Mouse (Mus musculus) neural tube, embryonic 15.5 days (tissue): Measurements from ENCODE around the gene Cdc16. TPM values are rescaled to one million over a fixed set of nuclear protein-coding genes. Genes with fewer than 3 reads are reported as not detected.
A peak's percentile ranks its signal among the peaks of the same experiment; 100 is the strongest.

Experiments used
- ATAC-seq: fragments of 200-750 bp; cut with Nextera tagmentation; 2 replicates; pipeline ENCODE4 v1.8.0; 2017; ENCODE audit warnings: mild to moderate bottlenecking, moderate TSS enrichment, moderate library complexity; ENCODE audit not compliant: low FRiP score
- H3K27ac ChIP-seq: fragments of 300-500 bp; sonication (generic); replicated peaks from 2 replicates; pipeline ENCODE4 v1.5.1; 2015; ENCODE audit warnings: mild to moderate bottlenecking, inconsistent platforms
- H3K27me3 ChIP-seq: fragments of 300-500 bp; sonication (generic); replicated peaks from 2 replicates; pipeline ENCODE4 v1.6.1; 2015; ENCODE audit warnings: inconsistent platforms
- H3K36me3 ChIP-seq: fragments of 300-500 bp; sonication (generic); 2 replicates; pipeline ENCODE4 v1.6.1; 2015; ENCODE audit warnings: inconsistent platforms
- H3K4me1 ChIP-seq: fragments of 300-500 bp; sonication (generic); 2 replicates; pipeline ENCODE4 v1.6.1; 2015; ENCODE audit warnings: inconsistent platforms
- H3K4me2 ChIP-seq: fragments of 300-500 bp; sonication (generic); 2 replicates; pipeline ENCODE4 v1.6.1; 2015; ENCODE audit warnings: inconsistent platforms, mild to moderate bottlenecking, moderate library complexity
- H3K4me3 ChIP-seq: fragments of 300-500 bp; sonication (generic); replicated peaks from 2 replicates; pipeline ENCODE4 v1.5.1; 2015; ENCODE audit warnings: mild to moderate bottlenecking, inconsistent platforms
- H3K9ac ChIP-seq: fragments of 300-500 bp; sonication (generic); replicated peaks from 2 replicates; pipeline ENCODE4 v1.6.1; 2015; ENCODE audit warnings: mild to moderate bottlenecking, inconsistent platforms
- H3K9me3 ChIP-seq: fragments of 300-500 bp; sonication (generic); replicated peaks from 2 replicates; pipeline ENCODE4 v1.6.1; 2016; ENCODE audit warnings: inconsistent platforms
- WGBS: fragments of 180-500 bp; shearing (Covaris S2); methylation state at CpG from one replicate; pipeline ENCODE4 v1.1.7; 2015; ENCODE audit warnings: mixed read lengths; 5-methylcytosine and 5-hydroxymethylcytosine counted together
- polyA plus RNA-seq: library from polyadenylated mRNA; unstranded; fragments of >200 nt; fragmentation: Nextera tagmentation; extraction: Ambion mirVana; gene quantifications from 2 replicates; pipeline ENCODE4 v1.2.1, GENCODE M21; 2015

Gene Cdc16
- polyA plus RNA-seq, 1 experiment from 2014 or later, result 138 TPM

GRCm38 (mm10) chr8:13757805-13758727, 590 bp downstream of the Cdc16 start:
- H3K9me3 ChIP-seq, result no peaks in the 10 kb centered on the region
- WGBS, result under 1% methylated on average over 36 of the region's 38 CpGs
- no peaks in the 10 kb centered on the region for H3K27me3 ChIP-seq
- peaks cover 33% of the 10 kb centered on the region for H3K4me1 ChIP-seq
- H3K4me2 ChIP-seq, result peak overlapping the region; percentile 89
- H3K9ac ChIP-seq, result peak overlapping the region; percentile 95
- peak overlapping the region; percentile 99 for H3K4me3 ChIP-seq
- H3K27ac ChIP-seq, result peak overlapping the region; percentile 80
- ATAC-seq, result peak; percentile 78
- H3K36me3 ChIP-seq, result peaks cover 21% of the 10 kb centered on the region

- Histone ChIP-seq H3K4me3 (no peak overlapping the region), H3K4me2 (no peak overlapping the region), H3K9ac (no peak overlapping the region), H3K27ac (no peak overlapping the region), H3K4me1 (no peaks in the 10 kb centered on the region), H3K36me3 (peaks cover 85% of the 10 kb centered on the region), H3K9me3 (no peaks in the 10 kb centered on the region), H3K27me3 (no peaks in the 10 kb centered on the region)
- WGBS, result 90% methylated on average over 11 of the region's 11 CpGs
- no peak for ATAC-seq
These were observed 11.7 kb downstream of the Cdc16 start for GRCm38 (mm10) chr8:13769206-13769605.

GRCm38 (mm10) chr8:13780536-13780935, 23.1 kb downstream of the Cdc16 start:
- H3K27me3 ChIP-seq, result no peaks in the 10 kb centered on the region
- H3K4me3 ChIP-seq, result no peak overlapping the region
- WGBS, result 91% methylated on average over 3 of the region's 3 CpGs
- H3K9me3 ChIP-seq, result no peaks in the 10 kb centered on the region
- H3K27ac ChIP-seq, result no peak overlapping the region
- peaks cover 58% of the 10 kb centered on the region for H3K36me3 ChIP-seq
- no peak overlapping the region for H3K4me2 ChIP-seq
- no peak for ATAC-seq
- H3K4me1 ChIP-seq, result peaks cover 9% of the 10 kb centered on the region
- H3K9ac ChIP-seq, result no peak overlapping the region

GRCm38 (mm10) chr8:13785250-13785763, 27.8 kb downstream of the Cdc16 start, which contains the start of gene Upf3a:
Upf3a (plus strand) TSS chr8:13785615.
- no peaks in the 10 kb centered on the region for H3K27me3 ChIP-seq
- H3K4me2 ChIP-seq, result peak within 1 kb of the TSS; percentile 94
- WGBS, result 0% methylated on average over 40 of the region's 47 CpGs
- peak within 1 kb of the TSS; percentile 97 for H3K9ac ChIP-seq
- H3K36me3 ChIP-seq, result peaks cover 33% of the 10 kb centered on the region
- peak; percentile 96 for ATAC-seq
- H3K27ac ChIP-seq, result peak within 1 kb of the TSS; percentile 100
- peak within 1 kb of the TSS; percentile 83 for H3K4me3 ChIP-seq
- H3K4me1 ChIP-seq, result peaks cover 18% of the 10 kb centered on the region
- H3K9me3 ChIP-seq, result no peaks in the 10 kb centered on the region

GRCm38 (mm10) chr8:13785764-13786299, 28.4 kb downstream of the Cdc16 start:
- Histone ChIP-seq H3K9ac (peak overlapping the region; percentile 97), H3K27ac (peak overlapping the region; percentile 100), H3K9me3 (no peaks in the 10 kb centered on the region), H3K4me2 (peak overlapping the region; percentile 94), H3K4me3 (peak overlapping the region; percentile 83), H3K27me3 (no peaks in the 10 kb centered on the region), H3K36me3 (peaks cover 28% of the 10 kb centered on the region), H3K4me1 (peaks cover 18% of the 10 kb centered on the region)
- peak; percentile 97 for ATAC-seq
- under 1% methylated on average over 47 of the region's 47 CpGs for WGBS

- ATAC-seq, result no peak
- H3K4me3 ChIP-seq, result no peak overlapping the region
- no peaks in the 10 kb centered on the region for H3K9me3 ChIP-seq
- H3K36me3 ChIP-seq, result peaks cover 44% of the 10 kb centered on the region
- no peaks in the 10 kb centered on the region for H3K27me3 ChIP-seq
- peaks cover 15% of the 10 kb centered on the region for H3K4me1 ChIP-seq
- H3K4me2 ChIP-seq, result no peak overlapping the region
- H3K27ac ChIP-seq, result no peak overlapping the region
- no peak overlapping the region for H3K9ac ChIP-seq
- WGBS, result 98% methylated on average over 8 of the region's 8 CpGs
These were observed 32.1 kb downstream of the Cdc16 start for GRCm38 (mm10) chr8:13789606-13790005.

GRCm38 (mm10) chr8:13793097-13793745, 35.7 kb downstream of the Cdc16 start:
- peaks cover 76% of the 10 kb centered on the region for H3K36me3 ChIP-seq

GRCm38 (mm10) chr8:13793746-13794101, 36.2 kb downstream of the Cdc16 start:
- H3K9ac ChIP-seq, result no peak overlapping the region
- no peaks in the 10 kb centered on the region for H3K9me3 ChIP-seq
- H3K4me2 ChIP-seq, result no peak overlapping the region
- no peaks in the 10 kb centered on the region for H3K27me3 ChIP-seq
- H3K27ac ChIP-seq, result no peak overlapping the region
- no peak overlapping the region for H3K4me3 ChIP-seq
- no peak for ATAC-seq
- 80% methylated on average over 11 of the region's 11 CpGs for WGBS
- H3K36me3 ChIP-seq, result peaks cover 79% of the 10 kb centered on the region
- no peaks in the 10 kb centered on the region for H3K4me1 ChIP-seq

More at GRCm38 (mm10) chr8:13793097-13793745, 35.7 kb downstream of the Cdc16 start:
- Histone ChIP-seq H3K4me1 (no peaks in the 10 kb centered on the region), H3K4me3 (no peak overlapping the region), H3K27ac (no peak overlapping the region), H3K9me3 (no peaks in the 10 kb centered on the region), H3K4me2 (no peak overlapping the region), H3K9ac (no peak overlapping the region), H3K27me3 (no peaks in the 10 kb centered on the region)
- 87% methylated on average over 8 of the region's 8 CpGs for WGBS
- no peak for ATAC-seq

- H3K27me3 ChIP-seq, result no peaks in the 10 kb centered on the region
- H3K4me3 ChIP-seq, result no peak overlapping the region
- H3K4me1 ChIP-seq, result no peaks in the 10 kb centered on the region
- no peak overlapping the region for H3K9ac ChIP-seq
- H3K4me2 ChIP-seq, result no peak overlapping the region
- H3K27ac ChIP-seq, result no peak overlapping the region
- peaks cover 64% of the 10 kb centered on the region for H3K36me3 ChIP-seq
- 94% methylated on average over 5 of the region's 5 CpGs for WGBS
- ATAC-seq, result no peak
- no peaks in the 10 kb centered on the region for H3K9me3 ChIP-seq
These were observed 40.2 kb downstream of the Cdc16 start for GRCm38 (mm10) chr8:13797676-13798075.

- 91% methylated on average over 5 of the region's 5 CpGs for WGBS
- Histone ChIP-seq H3K27me3 (no peaks in the 10 kb centered on the region), H3K27ac (no peak overlapping the region), H3K4me1 (no peaks in the 10 kb centered on the region), H3K4me3 (no peak overlapping the region), H3K9ac (no peak overlapping the region), H3K36me3 (peaks cover 47% of the 10 kb centered on the region), H3K9me3 (no peaks in the 10 kb centered on the region), H3K4me2 (no peak overlapping the region)
- ATAC-seq, result no peak
These were observed 42.1 kb downstream of the Cdc16 start for GRCm38 (mm10) chr8:13799566-13799965.

GRCm38 (mm10) chr8:13828598-13829172, 71.2 kb downstream of the Cdc16 start:
- no peak for ATAC-seq
- H3K9ac ChIP-seq, result no peak overlapping the region
- H3K4me3 ChIP-seq, result no peak overlapping the region
- WGBS, result 81% methylated on average over 7 of the region's 7 CpGs
- H3K4me2 ChIP-seq, result no peak overlapping the region
- no peaks in the 10 kb centered on the region for H3K27me3 ChIP-seq
- H3K9me3 ChIP-seq, result no peaks in the 10 kb centered on the region
- no peaks in the 10 kb centered on the region for H3K36me3 ChIP-seq
- H3K27ac ChIP-seq, result no peak overlapping the region
- H3K4me1 ChIP-seq, result no peaks in the 10 kb centered on the region
